Mouse (Mus musculus) left cerebral cortex, postnatal 36 days (tissue): ENCODE measurements at regions not wholly inside any gene's neighbourhood (a gene's known extent, or its start where the extent isn't known, plus 50 kb on each side); places are given as distances from the start of the nearest gene placed in this dataset.
A peak's percentile ranks its signal among the peaks of the same experiment; 100 is the strongest.

Experiments
- DNase-seq, 2 experiments: peaks; one replicate each; pipeline ENCODE4 v3.0.0; 2021 to 2022; ENCODE audit warnings: low spot score in 2 of 2, mixed read lengths in 1 of 2
- intact Hi-C: fragments of 180-260 bp; cut with DNase I; formaldehyde crosslinking; loops from one replicate; pipeline ENCODE4 v1.15.1; 2025

GRCm38 (mm10) chr3:80372436-80372835, 430.2 kb downstream of the Gria2 start:
- DNase-seq = no peak
- intact Hi-C loops = no loop called here

GRCm38 (mm10) chr3:80385986-80386385, 416.6 kb downstream of the Gria2 start:
- no peak for DNase-seq
- intact Hi-C loops = no loop called here

GRCm38 (mm10) chr3:80396240-80396639, 406.4 kb downstream of the Gria2 start:
- intact Hi-C loops = no loop called here
- no peak for DNase-seq

- intact Hi-C loops = loop anchor here (5.0 kb wide), 1 partner anchor 213 kb away; no protein-coding TSS in a partner anchor
- no peak for DNase-seq
Observed at GRCm38 (mm10) chr3:80420453-80420852, 382.2 kb downstream of the Gria2 start.

- intact Hi-C loops = loop anchor here (5.0 kb wide), 1 partner anchor 214 kb away; no protein-coding TSS in a partner anchor
- peak in 1 of 2 experiments; percentile 4 for DNase-seq
Observed at GRCm38 (mm10) chr3:80421461-80421860, 381.2 kb downstream of the Gria2 start.

GRCm38 (mm10) chr3:80422106-80422505, 380.5 kb downstream of the Gria2 start:
- DNase-seq = peak in 1 of 2 experiments; percentile 10
- intact Hi-C loops = loop anchor here (2.0 to 5.0 kb wide), 3 partner anchors 113 to 339 kb away; no protein-coding TSS in a partner anchor

GRCm38 (mm10) chr3:80422646-80423045, 380.0 kb downstream of the Gria2 start:
- intact Hi-C loops = loop anchor here (2.0 to 5.0 kb wide), 3 partner anchors 112 to 340 kb away; no protein-coding TSS in a partner anchor
- DNase-seq = peak; percentile 16 to 19
